Mouse (Mus musculus) left cerebral cortex, adult 18-20 months (tissue): ENCODE data around the gene Otop2. TPM values are rescaled to one million over a fixed set of nuclear protein-coding genes. Genes with fewer than 3 reads are reported as not detected.

Experiments used
- DNase-seq, 2 experiments: peaks; one replicate each; pipeline ENCODE4 v3.0.0; 2021 to 2022; ENCODE audit warnings: low spot score in 2 of 2, mixed read lengths in 1 of 2
- long read RNA-seq, 2 experiments: library from polyadenylated mRNA; stranded (forward); transcript quantifications; one replicate each; pipeline ENCODE4 v2.0.0; 2021
- total RNA-seq, 2 experiments: library from RNA; stranded (reverse); gene quantifications; 2 replicates each; pipeline ENCODE4 v1.2.3; 2021

Gene Otop2
- total RNA-seq: 1 to 10 TPM in 1 of 2 experiments, under 1 TPM in 1; 0.74 to 2.1 TPM
- long read RNA-seq, experiment 1, partial matches to known transcripts: 2 of 4 reads
- long read RNA-seq, experiment 1, other reads (novel, unspliced or antisense): 2 of 4 reads
- long read RNA-seq, experiment 2: 0 reads

- DNase-seq: no peak
These were observed at the start of gene Otop2 for GRCm38 (mm10) chr11:115306863-115307262. Gene Otop2 (plus strand): TSS chr11:115307163.

GRCm38 (mm10) chr11:115257775-115258510 is 49.0 kb upstream of the Otop2 start:
- no peak for DNase-seq

- DNase-seq: no peak
These were observed 47.8 kb upstream of the Otop2 start for GRCm38 (mm10) chr11:115259134-115259533.

- DNase-seq: no peak
These were observed 44.0 kb upstream of the Otop2 start for GRCm38 (mm10) chr11:115262954-115263353.

- DNase-seq: no peak
These were observed 42.7 kb upstream of the Otop2 start for GRCm38 (mm10) chr11:115264136-115264861.

GRCm38 (mm10) chr11:115264862-115265668 is 41.9 kb upstream of the Otop2 start:
- no peak for DNase-seq

- DNase-seq: no peak
These were observed 41.1 kb upstream of the Otop2 start for GRCm38 (mm10) chr11:115265771-115266399.

- DNase-seq: no peak
These were observed 40.6 kb upstream of the Otop2 start for GRCm38 (mm10) chr11:115266400-115266778.

GRCm38 (mm10) chr11:115267061-115267883 is 39.7 kb upstream of the Otop2 start, which contains the start of gene Grin2c:
Gene Grin2c (minus strand): TSS chr11:115267243.
- DNase-seq: no peak

- DNase-seq: no peak
These were observed 39.0 kb upstream of the Otop2 start for GRCm38 (mm10) chr11:115267958-115268357.

GRCm38 (mm10) chr11:115269330-115270066 is 37.5 kb upstream of the Otop2 start:
- DNase-seq: no peak

GRCm38 (mm10) chr11:115270148-115270861 is 36.7 kb upstream of the Otop2 start:
- DNase-seq: peak; percentile 85 to 89

GRCm38 (mm10) chr11:115271052-115271451 is 35.9 kb upstream of the Otop2 start:
- no peak for DNase-seq

- no peak for DNase-seq
These were observed 35.5 kb upstream of the Otop2 start for GRCm38 (mm10) chr11:115271481-115271880.

GRCm38 (mm10) chr11:115272894-115273498 is 34.0 kb upstream of the Otop2 start:
- no peak for DNase-seq

- DNase-seq: no peak
These were observed 33.2 kb upstream of the Otop2 start for GRCm38 (mm10) chr11:115273735-115274134.

- DNase-seq: no peak
These were observed 32.8 kb upstream of the Otop2 start for GRCm38 (mm10) chr11:115274178-115274577.

GRCm38 (mm10) chr11:115274771-115275170 is 32.2 kb upstream of the Otop2 start:
- no peak for DNase-seq
